Mouse (Mus musculus): Measurements from ENCODE around the gene Tmem232. TPM values are rescaled to one million over a fixed set of nuclear protein-coding genes. Genes with fewer than 3 reads are reported as not detected.

The Tmem232 gene
- polyA plus RNA-seq, 2 experiments: 0.14 to 0.19 TPM

- TF ChIP-seq POLR2A (IDR thresholded peaks at IDR 0.05; ENCODE audit: borderline replicate concordance, extremely low read depth, insufficient read depth, insufficient read length): no peak
- Histone ChIP-seq H3K36me3 (ENCODE audit: control insufficient read depth, insufficient read depth, low read length) (no peaks in the 10 kb centered on the region), H3K9ac (ENCODE audit: low read depth, low read length, severe bottlenecking) (no peak overlapping the region), H3K4me2 (replicated peaks; ENCODE audit: low read depth, low read length, severe bottlenecking) (no peak overlapping the region), H3K4me3 (replicated peaks; ENCODE audit: low read length) (no peak overlapping the region), H3K27me3 (ENCODE audit: control insufficient read depth, insufficient read depth, low read length) (no peaks in the 10 kb centered on the region), H3K4me1 (ENCODE audit: control insufficient read depth, insufficient read depth, low read length) (0 out of 2 replicates have a peak, but pooled peaks cover 3% of the 10 kb centered on the region), H3K9me3 (ENCODE audit: control insufficient read depth, low read length) (no peaks in the 10 kb centered on the region), H3K27ac (replicated peaks; ENCODE audit: low read depth, low read length) (no peak overlapping the region)
- ATAC-seq (ENCODE audit: low FRiP score, low read depth) (no peak), DNase-seq (ENCODE audit: low spot score) (peak; percentile 49)
- 56% methylated on average over 6 of the region's 6 CpGs for whole genome bisulfite sequencing
Measured at GRCm38 (mm10) chr17:65561361-65562015, 20.9 kb upstream of the Tmem232 start.

DNA sequence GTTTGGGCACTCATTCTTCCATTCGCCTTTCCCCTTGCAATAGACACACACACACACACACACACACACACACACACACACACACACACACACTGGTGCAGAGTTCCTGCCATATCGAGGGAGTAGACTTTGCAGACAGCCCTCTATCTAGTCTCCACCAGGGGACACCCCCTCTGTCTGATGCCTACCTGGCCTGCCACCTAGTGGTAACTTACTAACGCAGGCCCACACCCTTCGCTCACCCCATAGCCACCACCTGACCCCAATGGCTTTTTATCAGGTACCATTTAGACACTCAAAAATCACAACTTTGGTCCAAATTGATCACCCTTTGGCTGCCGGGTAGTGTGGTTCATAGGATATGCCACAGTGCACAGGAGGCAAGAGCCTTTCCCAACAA lies 18.7 kb upstream of the Tmem232 start:
- H3K9me3 ChIP-seq (ENCODE audit: control insufficient read depth, low read length): no peaks in the 10 kb centered on the region
- no peak overlapping the region for H3K27ac ChIP-seq (replicated peaks; ENCODE audit: low read depth, low read length)
- no peak for DNase-seq (ENCODE audit: low spot score)
- no peak overlapping the region for H3K9ac ChIP-seq (ENCODE audit: low read depth, low read length, severe bottlenecking)
- H3K27me3 ChIP-seq (ENCODE audit: control insufficient read depth, insufficient read depth, low read length): no peaks in the 10 kb centered on the region
- 58% methylated on average over 5 of the region's 5 CpGs for WGBS
- H3K4me2 ChIP-seq (replicated peaks; ENCODE audit: low read depth, low read length, severe bottlenecking): no peak overlapping the region
- no peak overlapping the region for H3K4me3 ChIP-seq (replicated peaks; ENCODE audit: low read length)
- 0 out of 2 replicates have a peak, but pooled peaks cover 3% of the 10 kb centered on the region for H3K4me1 ChIP-seq (ENCODE audit: control insufficient read depth, insufficient read depth, low read length)
- H3K36me3 ChIP-seq (ENCODE audit: control insufficient read depth, insufficient read depth, low read length): no peaks in the 10 kb centered on the region
- no peak for TF ChIP-seq POLR2A (IDR thresholded peaks at IDR 0.05; ENCODE audit: borderline replicate concordance, extremely low read depth, insufficient read depth, insufficient read length)
- ATAC-seq (ENCODE audit: low FRiP score, low read depth): no peak

DNA sequence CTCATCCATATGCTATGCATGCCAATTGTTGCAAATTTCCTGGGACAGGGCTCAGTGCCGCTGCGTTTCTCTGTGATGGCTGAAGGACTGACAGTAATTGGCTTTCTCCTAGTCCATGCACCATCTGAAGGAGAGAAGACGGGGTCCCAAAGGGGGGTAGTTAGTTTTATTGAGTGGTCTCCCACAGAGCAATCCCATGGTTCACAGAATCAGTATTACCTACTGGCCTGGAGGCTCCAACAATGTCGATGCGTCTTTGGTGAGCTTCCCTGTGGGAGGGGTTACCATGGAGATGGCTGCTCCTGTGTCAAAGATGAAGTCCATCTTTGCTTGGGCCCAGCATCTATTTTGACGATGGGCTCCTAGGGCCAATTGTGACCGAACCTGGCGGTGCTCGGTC lies 18.2 kb upstream of the Tmem232 start:
- no peaks in the 10 kb centered on the region for H3K27me3 ChIP-seq (ENCODE audit: control insufficient read depth, insufficient read depth, low read length)
- H3K36me3 ChIP-seq (ENCODE audit: control insufficient read depth, insufficient read depth, low read length): no peaks in the 10 kb centered on the region
- no peaks in the 10 kb centered on the region for H3K9me3 ChIP-seq (ENCODE audit: control insufficient read depth, low read length)
- TF ChIP-seq POLR2A (IDR thresholded peaks at IDR 0.05; ENCODE audit: borderline replicate concordance, extremely low read depth, insufficient read depth, insufficient read length): no peak
- no peak overlapping the region for H3K27ac ChIP-seq (replicated peaks; ENCODE audit: low read depth, low read length)
- no peak overlapping the region for H3K9ac ChIP-seq (ENCODE audit: low read depth, low read length, severe bottlenecking)
- 63% methylated on average over 9 of the region's 9 CpGs for WGBS
- DNase-seq (ENCODE audit: low spot score) (no peak), ATAC-seq (ENCODE audit: low FRiP score, low read depth) (no peak)
- no peak overlapping the region for H3K4me3 ChIP-seq (replicated peaks; ENCODE audit: low read length)
- no peak overlapping the region for H3K4me2 ChIP-seq (replicated peaks; ENCODE audit: low read depth, low read length, severe bottlenecking)
- 0 out of 2 replicates have a peak, but pooled peaks cover 3% of the 10 kb centered on the region for H3K4me1 ChIP-seq (ENCODE audit: control insufficient read depth, insufficient read depth, low read length)

DNA sequence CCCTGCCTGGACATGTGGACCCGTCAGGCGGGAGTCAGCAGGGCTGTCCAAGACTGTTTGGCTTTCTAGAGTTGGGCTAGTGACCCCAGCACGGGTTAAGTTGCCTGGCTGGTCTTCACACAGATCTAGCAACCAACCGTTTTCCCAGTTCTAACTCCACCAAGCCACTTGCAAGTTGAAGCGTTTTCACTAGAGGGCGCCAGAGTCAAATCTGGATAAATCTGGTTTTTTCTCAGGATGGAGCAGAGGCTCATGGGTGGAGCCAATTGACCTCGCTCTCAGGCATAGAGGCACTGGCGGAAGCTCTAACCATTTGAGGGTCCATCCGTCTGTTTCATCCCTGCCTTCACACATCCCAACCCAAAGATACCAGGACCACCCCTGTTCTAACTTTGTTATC lies 17.6 kb upstream of the Tmem232 start:
- WGBS: 41% methylated on average over 9 of the region's 9 CpGs
- no peak for TF ChIP-seq POLR2A (IDR thresholded peaks at IDR 0.05; ENCODE audit: borderline replicate concordance, extremely low read depth, insufficient read depth, insufficient read length)
- no peak for ATAC-seq (ENCODE audit: low FRiP score, low read depth)

GRCm38 (mm10) chr17:65557212-65557611 lies 16.6 kb upstream of the Tmem232 start:
- no peak overlapping the region for H3K27ac ChIP-seq (replicated peaks; ENCODE audit: low read depth, low read length)
- H3K36me3 ChIP-seq (ENCODE audit: control insufficient read depth, insufficient read depth, low read length): no peaks in the 10 kb centered on the region
- WGBS: 73% methylated on average over 6 of the region's 6 CpGs
- H3K4me2 ChIP-seq (replicated peaks; ENCODE audit: low read depth, low read length, severe bottlenecking): no peak overlapping the region
- H3K4me1 ChIP-seq (ENCODE audit: control insufficient read depth, insufficient read depth, low read length): no peaks in the 10 kb centered on the region
- TF ChIP-seq POLR2A (IDR thresholded peaks at IDR 0.05; ENCODE audit: borderline replicate concordance, extremely low read depth, insufficient read depth, insufficient read length): no peak
- ATAC-seq (ENCODE audit: low FRiP score, low read depth) (no peak), DNase-seq (ENCODE audit: low spot score) (no peak)
- H3K4me3 ChIP-seq (replicated peaks; ENCODE audit: low read length): no peak overlapping the region
- no peaks in the 10 kb centered on the region for H3K27me3 ChIP-seq (ENCODE audit: control insufficient read depth, insufficient read depth, low read length)
- H3K9ac ChIP-seq (ENCODE audit: low read depth, low read length, severe bottlenecking): no peak overlapping the region
- H3K9me3 ChIP-seq (ENCODE audit: control insufficient read depth, low read length): no peaks in the 10 kb centered on the region

More for the DNA sequence above, 17.6 kb upstream of the Tmem232 start:
- Histone ChIP-seq H3K4me2 (replicated peaks; ENCODE audit: low read depth, low read length, severe bottlenecking) (no peak overlapping the region), H3K9ac (ENCODE audit: low read depth, low read length, severe bottlenecking) (no peak overlapping the region), H3K27ac (replicated peaks; ENCODE audit: low read depth, low read length) (no peak overlapping the region), H3K27me3 (ENCODE audit: control insufficient read depth, insufficient read depth, low read length) (no peaks in the 10 kb centered on the region), H3K4me3 (replicated peaks; ENCODE audit: low read length) (no peak overlapping the region), H3K9me3 (ENCODE audit: control insufficient read depth, low read length) (no peaks in the 10 kb centered on the region), H3K4me1 (ENCODE audit: control insufficient read depth, insufficient read depth, low read length) (0 out of 2 replicates have a peak, but pooled peaks cover 3% of the 10 kb centered on the region), H3K36me3 (ENCODE audit: control insufficient read depth, insufficient read depth, low read length) (no peaks in the 10 kb centered on the region)
- DNase-seq (ENCODE audit: low spot score): peak; percentile 38
